Mouse (Mus musculus): Measurements from ENCODE around the gene Hs3st4. TPM values are rescaled to one million over a fixed set of nuclear protein-coding genes. Genes with fewer than 3 reads are reported as not detected.

Gene Hs3st4
- polyA plus RNA-seq, 1 experiment from 2014 or later = 8.9 TPM

GRCm38 (mm10) chr7:124166229-124166628, 183.6 kb downstream of the Hs3st4 start:
- H3K4me1 ChIP-seq (replicated peaks; ENCODE audit: control insufficient read depth, insufficient read depth, low read length) = no peaks in the 10 kb centered on the region
- H3K9ac ChIP-seq = no peak overlapping the region
- DNase-seq (ENCODE audit: low spot score) (no peak), ATAC-seq (ENCODE audit: low FRiP score) (no peak)
- no peak overlapping the region for H3K27ac ChIP-seq
- no peak overlapping the region for H3K4me3 ChIP-seq (replicated peaks; ENCODE audit: low read length)
- H3K36me3 ChIP-seq (replicated peaks; ENCODE audit: control insufficient read depth, insufficient read depth) = no peaks in the 10 kb centered on the region
- no peak overlapping the region for H3K4me2 ChIP-seq (replicated peaks)
- H3K9me3 ChIP-seq (ENCODE audit: control insufficient read depth, low read length) = no peaks in the 10 kb centered on the region
- no peaks in the 10 kb centered on the region for H3K27me3 ChIP-seq (ENCODE audit: control insufficient read depth, insufficient read depth, low read length)
- 73% methylated on average over 1 of the region's 1 CpGs for WGBS

DNA sequence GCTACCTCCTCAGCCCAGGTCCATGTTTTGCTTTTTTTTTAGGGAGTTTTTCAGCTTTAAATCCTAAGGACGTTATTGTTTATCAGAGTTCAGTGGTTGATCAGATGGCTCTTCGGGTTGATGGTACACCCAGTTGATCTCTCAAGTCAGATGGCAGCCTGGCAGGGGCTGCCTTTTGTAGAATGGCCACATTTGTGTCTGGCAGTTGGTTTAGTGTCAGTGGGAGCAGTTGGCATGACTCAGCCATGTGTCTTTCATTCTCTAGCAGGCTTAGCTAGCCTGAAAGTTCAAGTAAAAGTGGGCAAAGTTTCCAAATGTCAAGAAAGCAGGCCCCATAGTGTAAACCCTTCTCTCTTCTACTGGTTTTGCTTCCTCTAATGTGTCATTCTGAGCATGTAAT, 186.1 kb downstream of the Hs3st4 start:
- WGBS = 91% methylated on average over 2 of the region's 2 CpGs
- Histone ChIP-seq H3K27ac (no peak overlapping the region), H3K9me3 (ENCODE audit: control insufficient read depth, low read length) (no peaks in the 10 kb centered on the region), H3K36me3 (replicated peaks; ENCODE audit: control insufficient read depth, insufficient read depth) (no peaks in the 10 kb centered on the region), H3K4me3 (replicated peaks; ENCODE audit: low read length) (no peak overlapping the region), H3K4me1 (replicated peaks; ENCODE audit: control insufficient read depth, insufficient read depth, low read length) (no peaks in the 10 kb centered on the region), H3K9ac (no peak overlapping the region), H3K27me3 (ENCODE audit: control insufficient read depth, insufficient read depth, low read length) (no peaks in the 10 kb centered on the region), H3K4me2 (replicated peaks) (no peak overlapping the region)
- no peak for ATAC-seq (ENCODE audit: low FRiP score)
- no peak for DNase-seq (ENCODE audit: low spot score)

GRCm38 (mm10) chr7:124170001-124170400, 187.3 kb downstream of the Hs3st4 start:
- 84% methylated on average over 2 of the region's 2 CpGs for whole genome bisulfite sequencing
- DNase-seq (ENCODE audit: low spot score) = no peak
- no peak for ATAC-seq (ENCODE audit: low FRiP score)

GRCm38 (mm10) chr7:124171992-124172391, 189.3 kb downstream of the Hs3st4 start:
- DNase-seq (ENCODE audit: low spot score) (no peak), ATAC-seq (ENCODE audit: low FRiP score) (no peak)
- H3K36me3 ChIP-seq (replicated peaks; ENCODE audit: control insufficient read depth, insufficient read depth) = no peaks in the 10 kb centered on the region
- no peak overlapping the region for H3K4me2 ChIP-seq (replicated peaks)
- no peak overlapping the region for H3K9ac ChIP-seq
- H3K27ac ChIP-seq = no peak overlapping the region
- H3K4me1 ChIP-seq (replicated peaks; ENCODE audit: control insufficient read depth, insufficient read depth, low read length) = no peaks in the 10 kb centered on the region
- H3K9me3 ChIP-seq (ENCODE audit: control insufficient read depth, low read length) = no peaks in the 10 kb centered on the region
- no peaks in the 10 kb centered on the region for H3K27me3 ChIP-seq (ENCODE audit: control insufficient read depth, insufficient read depth, low read length)
- H3K4me3 ChIP-seq (replicated peaks; ENCODE audit: low read length) = no peak overlapping the region

More at GRCm38 (mm10) chr7:124170001-124170400, 187.3 kb downstream of the Hs3st4 start:
- H3K4me1 ChIP-seq (replicated peaks; ENCODE audit: control insufficient read depth, insufficient read depth, low read length) = no peaks in the 10 kb centered on the region
- no peak overlapping the region for H3K4me3 ChIP-seq (replicated peaks; ENCODE audit: low read length)
- H3K27me3 ChIP-seq (ENCODE audit: control insufficient read depth, insufficient read depth, low read length) = no peaks in the 10 kb centered on the region
- H3K4me2 ChIP-seq (replicated peaks) = no peak overlapping the region
- H3K9me3 ChIP-seq (ENCODE audit: control insufficient read depth, low read length) = no peaks in the 10 kb centered on the region
- H3K36me3 ChIP-seq (replicated peaks; ENCODE audit: control insufficient read depth, insufficient read depth) = no peaks in the 10 kb centered on the region
- no peak overlapping the region for H3K27ac ChIP-seq
- H3K9ac ChIP-seq = no peak overlapping the region

- H3K27ac ChIP-seq = no peak overlapping the region
- H3K4me2 ChIP-seq (replicated peaks) = no peak overlapping the region
- H3K27me3 ChIP-seq (ENCODE audit: control insufficient read depth, insufficient read depth, low read length) = no peaks in the 10 kb centered on the region
- no peak overlapping the region for H3K9ac ChIP-seq
- ATAC-seq (ENCODE audit: low FRiP score) (no peak), DNase-seq (ENCODE audit: low spot score) (no peak)
- no peak overlapping the region for H3K4me3 ChIP-seq (replicated peaks; ENCODE audit: low read length)
- no peaks in the 10 kb centered on the region for H3K9me3 ChIP-seq (ENCODE audit: control insufficient read depth, low read length)
- H3K36me3 ChIP-seq (replicated peaks; ENCODE audit: control insufficient read depth, insufficient read depth) = no peaks in the 10 kb centered on the region
- WGBS = 91% methylated on average over 3 of the region's 3 CpGs
- no peaks in the 10 kb centered on the region for H3K4me1 ChIP-seq (replicated peaks; ENCODE audit: control insufficient read depth, insufficient read depth, low read length)
Measured at GRCm38 (mm10) chr7:124180926-124181325, 198.3 kb downstream of the Hs3st4 start.

- Histone ChIP-seq H3K4me3 (replicated peaks; ENCODE audit: low read length) (no peak overlapping the region), H3K9me3 (ENCODE audit: control insufficient read depth, low read length) (no peaks in the 10 kb centered on the region), H3K27ac (no peak overlapping the region), H3K27me3 (ENCODE audit: control insufficient read depth, insufficient read depth, low read length) (no peaks in the 10 kb centered on the region), H3K4me2 (replicated peaks) (no peak overlapping the region), H3K36me3 (replicated peaks; ENCODE audit: control insufficient read depth, insufficient read depth) (no peaks in the 10 kb centered on the region), H3K9ac (no peak overlapping the region), H3K4me1 (replicated peaks; ENCODE audit: control insufficient read depth, insufficient read depth, low read length) (no peaks in the 10 kb centered on the region)
- WGBS = 83% methylated on average over 1 of the region's 1 CpGs
- ATAC-seq (ENCODE audit: low FRiP score) (no peak), DNase-seq (ENCODE audit: low spot score) (no peak)
Measured at GRCm38 (mm10) chr7:124184693-124185092, 202.0 kb downstream of the Hs3st4 start.

DNA sequence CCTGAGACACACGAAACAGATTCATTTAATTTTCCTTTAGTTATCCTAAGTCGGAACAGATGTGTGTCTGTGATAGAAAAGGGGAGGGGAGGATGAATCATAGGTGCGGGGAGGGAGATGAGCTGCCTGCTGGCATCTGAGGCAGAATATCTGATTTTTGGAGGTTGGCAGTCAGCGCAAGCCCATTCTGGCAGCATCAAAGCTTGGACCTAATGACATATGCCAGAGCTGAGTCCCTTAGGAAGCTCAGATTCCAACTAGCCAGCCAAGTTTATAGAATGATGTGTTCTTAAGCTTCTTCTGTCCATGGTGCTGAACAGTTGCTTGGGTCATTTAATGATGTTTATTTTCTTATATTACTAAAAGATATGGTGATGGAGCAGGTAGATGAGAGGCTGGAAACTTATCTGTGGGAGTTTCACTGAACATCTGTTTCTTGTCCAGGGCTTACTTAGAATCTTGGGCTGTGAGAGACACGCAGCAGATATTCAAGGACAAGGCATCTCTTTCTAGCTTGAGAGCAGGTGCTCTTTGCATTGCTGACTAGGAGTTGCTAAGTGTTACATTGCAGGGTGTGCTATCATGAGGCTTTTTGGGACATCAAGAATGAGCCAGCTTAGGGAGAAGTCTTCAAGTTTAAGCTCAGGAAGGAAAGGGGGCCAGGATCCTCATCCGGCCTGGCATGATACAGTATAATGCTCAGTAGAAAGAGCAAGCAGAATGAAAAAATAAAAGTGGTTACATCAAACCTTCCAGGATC, 216.3 kb downstream of the Hs3st4 start:
- no peak overlapping the region for H3K27ac ChIP-seq
- H3K9me3 ChIP-seq (ENCODE audit: control insufficient read depth, low read length) = no peaks in the 10 kb centered on the region
- no peak overlapping the region for H3K4me3 ChIP-seq (replicated peaks; ENCODE audit: low read length)
- H3K9ac ChIP-seq = no peak overlapping the region
- H3K36me3 ChIP-seq (replicated peaks; ENCODE audit: control insufficient read depth, insufficient read depth) = no peaks in the 10 kb centered on the region
- ATAC-seq (ENCODE audit: low FRiP score) = no peak
- 82% methylated on average over 6 of the region's 6 CpGs for WGBS
- no peak overlapping the region for H3K4me2 ChIP-seq (replicated peaks)
- no peaks in the 10 kb centered on the region for H3K27me3 ChIP-seq (ENCODE audit: control insufficient read depth, insufficient read depth, low read length)
- no peaks in the 10 kb centered on the region for H3K4me1 ChIP-seq (replicated peaks; ENCODE audit: control insufficient read depth, insufficient read depth, low read length)
- DNase-seq (ENCODE audit: low spot score) = peak; percentile 33

DNA sequence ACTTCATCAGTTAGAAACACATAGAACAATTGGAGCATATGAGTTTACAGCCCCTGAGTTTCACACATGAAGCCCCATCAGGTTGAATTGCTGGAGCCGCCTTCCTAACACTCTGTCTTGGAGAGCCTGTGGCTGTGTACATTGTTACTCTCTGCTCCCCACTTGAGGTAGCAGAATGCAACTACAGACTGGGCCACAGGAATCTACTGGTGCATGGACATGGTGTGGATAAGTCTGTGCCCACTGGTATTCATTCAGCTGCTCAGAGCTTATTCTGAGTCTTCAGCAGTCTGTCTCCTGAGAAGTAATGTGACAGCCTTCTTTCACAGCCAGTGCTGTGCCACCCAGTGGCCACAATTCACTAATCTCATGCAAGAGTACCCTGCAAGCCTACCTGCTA, 234.3 kb downstream of the Hs3st4 start:
- ATAC-seq (ENCODE audit: low FRiP score) = no peak
- DNase-seq (ENCODE audit: low spot score) = no peak
- Histone ChIP-seq H3K9ac (no peak overlapping the region), H3K9me3 (ENCODE audit: control insufficient read depth, low read length) (no peaks in the 10 kb centered on the region), H3K4me1 (replicated peaks; ENCODE audit: control insufficient read depth, insufficient read depth, low read length) (peaks cover 5% of the 10 kb centered on the region; the same call in 1 of the 2 replicates), H3K4me2 (replicated peaks) (no peak overlapping the region), H3K27ac (no peak overlapping the region), H3K27me3 (ENCODE audit: control insufficient read depth, insufficient read depth, low read length) (no peaks in the 10 kb centered on the region), H3K4me3 (replicated peaks; ENCODE audit: low read length) (no peak overlapping the region), H3K36me3 (replicated peaks; ENCODE audit: control insufficient read depth, insufficient read depth) (no peaks in the 10 kb centered on the region)
- WGBS = 90% methylated on average over 1 of the region's 1 CpGs

DNA sequence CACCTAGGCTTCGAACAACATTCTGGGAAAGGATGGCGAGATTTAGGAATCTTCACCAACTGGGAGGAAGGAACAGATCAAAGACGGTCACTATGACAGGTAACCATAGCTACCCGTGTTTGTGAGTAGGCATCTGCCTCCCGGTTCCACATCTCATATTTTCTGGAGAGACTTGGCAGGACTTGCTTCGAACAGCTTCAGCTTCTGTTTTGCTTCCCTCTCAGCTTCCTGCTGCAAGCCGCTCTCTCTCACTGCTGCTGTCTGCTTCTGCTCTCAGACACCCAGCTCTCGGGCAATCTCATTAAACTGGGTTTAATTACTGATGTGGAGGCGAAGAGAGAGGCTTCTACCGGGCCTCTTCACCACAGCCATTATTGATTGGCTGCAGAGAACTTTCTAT, 237.9 kb downstream of the Hs3st4 start:
- Histone ChIP-seq H3K4me3 (replicated peaks; ENCODE audit: low read length) (no peak overlapping the region), H3K4me2 (replicated peaks) (no peak overlapping the region), H3K36me3 (replicated peaks; ENCODE audit: control insufficient read depth, insufficient read depth) (no peaks in the 10 kb centered on the region), H3K27me3 (ENCODE audit: control insufficient read depth, insufficient read depth, low read length) (no peaks in the 10 kb centered on the region), H3K27ac (0 out of 2 replicates have a peak overlapping the region, but pooled peaks have one; percentile 35), H3K9me3 (ENCODE audit: control insufficient read depth, low read length) (no peaks in the 10 kb centered on the region), H3K9ac (no peak overlapping the region; the same call in 1 of the 2 replicates), H3K4me1 (replicated peaks; ENCODE audit: control insufficient read depth, insufficient read depth, low read length) (peaks cover 5% of the 10 kb centered on the region; the same call in 1 of the 2 replicates)
- WGBS = 63% methylated on average over 10 of the region's 10 CpGs
- no peak for ATAC-seq (ENCODE audit: low FRiP score)
- DNase-seq (ENCODE audit: low spot score) = no peak
